Mouse (Mus musculus): ENCODE data around the gene Hist1h2be. TPM values are rescaled to one million over a fixed set of nuclear protein-coding genes. Genes with fewer than 3 reads are reported as not detected.
"Not testable (repeated sequence)": the region's sequence is repeated elsewhere in the genome, so short reads cannot be mapped to it uniquely, and the experiment has no call there.

Gene Hist1h2be
- polyA plus RNA-seq, 1 experiment from 2014 or later, result 1.7 TPM

GRCm38 (mm10) chr13:23586099-23586939, 34.6 kb downstream of the Hist1h2be start:
- WGBS, result under 1% methylated on average over 22 of the region's 22 CpGs
- H3K9ac ChIP-seq (replicated peaks), result peak overlapping the region; percentile 21
- H3K9me3 ChIP-seq (replicated peaks), result no peaks in the 10 kb centered on the region
- H3K36me3 ChIP-seq, result no peaks in the 10 kb centered on the region
- H3K4me1 ChIP-seq, result peaks cover 31% of the 10 kb centered on the region
- H3K27me3 ChIP-seq (replicated peaks), result no peaks in the 10 kb centered on the region
- no peak for ATAC-seq (ENCODE audit: low FRiP score)
- peak overlapping the region; percentile 90 for H3K27ac ChIP-seq (replicated peaks)
- H3K4me3 ChIP-seq (replicated peaks), result peak overlapping the region; percentile 31
- peak overlapping the region; percentile 87 for H3K4me2 ChIP-seq

GRCm38 (mm10) chr13:23585442-23586098, 35.4 kb downstream of the Hist1h2be start:
- H3K9me3 ChIP-seq (replicated peaks); H3K27me3 ChIP-seq (replicated peaks); H3K36me3 ChIP-seq: not testable (repeated sequence)
- peak overlapping the region; percentile 87 for H3K4me2 ChIP-seq
- H3K9ac ChIP-seq (replicated peaks), result peak overlapping the region; percentile 61
- peaks cover 31% of the 10 kb centered on the region for H3K4me1 ChIP-seq
- ATAC-seq (ENCODE audit: low FRiP score), result peak; percentile 92
- peak overlapping the region; percentile 90 for H3K27ac ChIP-seq (replicated peaks)
- H3K4me3 ChIP-seq (replicated peaks), result peak overlapping the region; percentile 47
- WGBS, result under 1% methylated on average over 26 of the region's 36 CpGs

- WGBS, result under 1% methylated on average over 21 of the region's 21 CpGs
- H3K4me1 ChIP-seq, result peaks cover 31% of the 10 kb centered on the region
- peak overlapping the region; percentile 90 for H3K27ac ChIP-seq (replicated peaks)
- H3K9ac ChIP-seq (replicated peaks), result peak overlapping the region; percentile 61
- peak; percentile 23; the same call in 1 of the 2 replicates for ATAC-seq (ENCODE audit: low FRiP score)
- no peaks in the 10 kb centered on the region for H3K36me3 ChIP-seq
- peak overlapping the region; percentile 47 for H3K4me3 ChIP-seq (replicated peaks)
- H3K4me2 ChIP-seq, result peak overlapping the region; percentile 87
- H3K27me3 ChIP-seq (replicated peaks), result no peaks in the 10 kb centered on the region
- H3K9me3 ChIP-seq (replicated peaks), result no peaks in the 10 kb centered on the region
Observed at GRCm38 (mm10) chr13:23585029-23585441, 35.9 kb downstream of the Hist1h2be start.

- Histone ChIP-seq H3K36me3 (no peaks in the 10 kb centered on the region), H3K27ac (replicated peaks) (peak overlapping the region; percentile 90), H3K27me3 (replicated peaks) (no peaks in the 10 kb centered on the region), H3K9ac (replicated peaks) (peak overlapping the region; percentile 61), H3K4me2 (peak overlapping the region; percentile 87), H3K9me3 (replicated peaks) (no peaks in the 10 kb centered on the region), H3K4me1 (peaks cover 31% of the 10 kb centered on the region), H3K4me3 (replicated peaks) (peak overlapping the region; percentile 47)
- ATAC-seq (ENCODE audit: low FRiP score), result no peak
Observed at GRCm38 (mm10) chr13:23584331-23584730, 36.6 kb downstream of the Hist1h2be start.

GRCm38 (mm10) chr13:23583387-23584068, 37.4 kb downstream of the Hist1h2be start:
- no peak overlapping the region for H3K27ac ChIP-seq (replicated peaks)
- ATAC-seq (ENCODE audit: low FRiP score), result no peak
- H3K4me2 ChIP-seq, result no peak overlapping the region

GRCm38 (mm10) chr13:23582219-23583056, 38.5 kb downstream of the Hist1h2be start:
- Histone ChIP-seq H3K4me3 (replicated peaks) (peak overlapping the region; percentile 50), H3K27me3 (replicated peaks) (no peaks in the 10 kb centered on the region), H3K4me1 (peaks cover 31% of the 10 kb centered on the region), H3K4me2 (peak overlapping the region; percentile 73), H3K27ac (replicated peaks) (peak overlapping the region; percentile 81), H3K9ac (replicated peaks) (peak overlapping the region; percentile 49), H3K9me3 (replicated peaks) (no peaks in the 10 kb centered on the region), H3K36me3 (no peaks in the 10 kb centered on the region)
- ATAC-seq (ENCODE audit: low FRiP score), result no peak
- WGBS, result 6% methylated on average over 6 of the region's 6 CpGs

More at GRCm38 (mm10) chr13:23583387-23584068, 37.4 kb downstream of the Hist1h2be start:
- Histone ChIP-seq H3K9me3 (replicated peaks) (no peaks in the 10 kb centered on the region), H3K36me3 (no peaks in the 10 kb centered on the region), H3K27me3 (replicated peaks) (no peaks in the 10 kb centered on the region), H3K4me3 (replicated peaks) (no peak overlapping the region), H3K4me1 (peaks cover 31% of the 10 kb centered on the region), H3K9ac (replicated peaks) (no peak overlapping the region)

GRCm38 (mm10) chr13:23581408-23582218, 39.3 kb downstream of the Hist1h2be start, which contains the start of gene Hist1h4d:
TSS of gene Hist1h4d (plus strand) at chr13:23581598.
- WGBS, result under 1% methylated on average over 43 of the region's 43 CpGs
- peak within 1 kb of the TSS; percentile 73 for H3K4me2 ChIP-seq

GRCm38 (mm10) chr13:23577835-23578234, 43.1 kb downstream of the Hist1h2be start:
- H3K4me2 ChIP-seq, result no peak overlapping the region
- peaks cover 32% of the 10 kb centered on the region for H3K4me1 ChIP-seq
- no peaks in the 10 kb centered on the region for H3K36me3 ChIP-seq
- H3K27me3 ChIP-seq (replicated peaks), result no peaks in the 10 kb centered on the region
- no peak for ATAC-seq (ENCODE audit: low FRiP score)
- no peak overlapping the region for H3K4me3 ChIP-seq (replicated peaks)
- WGBS, result 91% methylated on average over 1 of the region's 1 CpGs
- no peaks in the 10 kb centered on the region for H3K9me3 ChIP-seq (replicated peaks)
- H3K9ac ChIP-seq (replicated peaks), result no peak overlapping the region
- no peak overlapping the region for H3K27ac ChIP-seq (replicated peaks)

More at GRCm38 (mm10) chr13:23581408-23582218, 39.3 kb downstream of the Hist1h2be start, which contains the start of gene Hist1h4d:
- Histone ChIP-seq H3K4me3 (replicated peaks) (peak within 1 kb of the TSS; percentile 50), H3K9ac (replicated peaks) (peak within 1 kb of the TSS; percentile 49), H3K9me3 (replicated peaks) (no peaks in the 10 kb centered on the region), H3K27ac (replicated peaks) (peak within 1 kb of the TSS; percentile 81), H3K4me1 (peaks cover 33% of the 10 kb centered on the region), H3K36me3 (no peaks in the 10 kb centered on the region), H3K27me3 (replicated peaks) (no peaks in the 10 kb centered on the region)
- ATAC-seq (ENCODE audit: low FRiP score), result peak; percentile 91

- Histone ChIP-seq H3K4me3 (replicated peaks) (peak overlapping the region; percentile 41), H3K27me3 (replicated peaks) (no peaks in the 10 kb centered on the region), H3K27ac (replicated peaks) (no peak overlapping the region)
Observed at GRCm38 (mm10) chr13:23576906-23577639, 43.9 kb downstream of the Hist1h2be start.

More at GRCm38 (mm10) chr13:23576906-23577639, 43.9 kb downstream of the Hist1h2be start:
- H3K4me2 ChIP-seq, result peak overlapping the region; percentile 71
- H3K9ac ChIP-seq (replicated peaks), result no peak overlapping the region
- WGBS, result 56% methylated on average over 6 of the region's 6 CpGs
- H3K4me1 ChIP-seq, result peaks cover 32% of the 10 kb centered on the region
- H3K36me3 ChIP-seq, result no peaks in the 10 kb centered on the region
- H3K9me3 ChIP-seq (replicated peaks), result no peaks in the 10 kb centered on the region
- no peak for ATAC-seq (ENCODE audit: low FRiP score)

Measured in neural tube, embryonic 15.5 days (tissue).